Mouse (Mus musculus) heart, adult 2 months (tissue): ENCODE data around the gene Gm3625.

ENCODE experiments used
- CTCF ChIP-seq: fragments of 200-600 bp; IDR thresholded peaks from 2 replicates; pipeline ENCODE4 v1.8.1; 2022; ENCODE audit warnings: antibody characterized with exemption, mild to moderate bottlenecking, moderate library complexity
- EP300 ChIP-seq: fragments of 200-500 bp; IDR thresholded peaks from 2 replicates; pipeline ENCODE4 v1.6.1; 2011; ENCODE audit warnings: low read depth, low read length, control low read depth; ENCODE audit not compliant: insufficient read depth
- POLR2A ChIP-seq: fragments of 200-500 bp; IDR thresholded peaks from 2 replicates; pipeline ENCODE4 v1.6.1; 2011; ENCODE audit warnings: mild to moderate bottlenecking, low read depth, low read length, control low read depth; ENCODE audit not compliant: insufficient read depth

- TF ChIP-seq POLR2A (no peak), CTCF (no peak), EP300 (no peak)
Measured at GRCm38 (mm10) chr12:4593166-4593929, 621 bp upstream of the Gm3625 start.
